Mouse (Mus musculus) megakaryocyte progenitor cell, adult 5-6 weeks (primary cell): ENCODE measurements around the gene Dydc1. TPM values are rescaled to one million over a fixed set of nuclear protein-coding genes. Genes with fewer than 3 reads are reported as not detected.
A peak's percentile ranks its signal among the peaks of the same experiment; 100 is the strongest.

Source experiments
- ATAC-seq: replicated peaks from 2 replicates; pipeline ENCODE4 v1.8.0; 2016; ENCODE audit warnings: mild to moderate bottlenecking, moderate TSS enrichment, inconsistent platforms; ENCODE audit not compliant: poor library complexity
- total RNA-seq, 2 experiments: library from RNA; stranded (forward) in 1 of 2; stranded (reverse) in 1 of 2; fragments of 157-497, 149-512 nt in 1 of 2; fragments of 200-1000 nt in 1 of 2; gene quantifications; 2 replicates each; pipeline versions ENCODE4 v1.2.3 to v1.2.4; 2015 to 2017

The Dydc1 gene
- total RNA-seq, 2 experiments from 2014 or later = not detected

DNA sequence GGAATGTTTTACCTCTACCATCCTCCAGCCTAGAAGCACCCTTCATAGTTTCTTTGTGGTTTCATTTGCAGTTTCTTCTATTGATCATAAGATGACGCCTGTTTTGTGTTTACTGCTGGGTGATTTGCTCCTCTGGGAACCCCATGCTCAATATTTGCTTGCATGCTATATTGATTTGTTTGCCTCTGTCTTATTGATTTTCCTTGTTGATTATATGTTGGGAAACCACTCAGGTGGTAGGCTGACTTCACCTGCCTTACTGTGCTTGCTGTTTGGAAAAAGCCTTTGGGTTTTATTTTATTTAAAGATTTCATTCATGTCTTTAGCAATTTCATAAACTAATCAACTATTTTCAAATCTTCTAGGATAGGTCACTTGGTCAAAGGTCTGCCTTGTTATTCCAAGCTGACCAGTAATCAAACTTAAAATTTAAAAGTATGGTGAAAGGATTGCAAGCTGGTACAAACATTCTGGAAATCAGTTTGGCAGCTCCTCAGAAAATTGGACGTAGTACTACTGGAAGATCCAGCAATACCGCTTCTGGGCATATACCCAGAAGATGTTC lies 23.7 kb downstream of the Dydc1 start:
- ATAC-seq = no peak

DNA sequence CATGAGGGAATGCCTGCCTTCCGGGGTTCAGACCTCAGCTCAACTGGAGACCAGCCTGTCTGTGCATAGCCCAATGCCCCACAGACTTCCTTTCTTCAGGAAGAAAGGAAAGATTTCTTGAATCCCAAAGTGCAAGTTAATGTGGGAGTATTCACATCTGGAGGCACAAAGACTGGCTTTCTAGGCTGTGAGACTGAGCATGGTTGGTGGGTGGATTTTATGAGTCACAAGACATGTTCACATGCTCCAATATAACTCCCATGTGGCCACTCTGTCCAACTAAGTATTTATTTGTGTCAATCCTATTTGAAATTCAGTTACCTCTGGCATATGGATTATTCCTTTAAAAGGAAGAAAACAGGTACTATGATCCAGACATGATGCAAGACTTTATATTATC lies 26.0 kb downstream of the Dydc1 start:
- no peak for ATAC-seq

DNA sequence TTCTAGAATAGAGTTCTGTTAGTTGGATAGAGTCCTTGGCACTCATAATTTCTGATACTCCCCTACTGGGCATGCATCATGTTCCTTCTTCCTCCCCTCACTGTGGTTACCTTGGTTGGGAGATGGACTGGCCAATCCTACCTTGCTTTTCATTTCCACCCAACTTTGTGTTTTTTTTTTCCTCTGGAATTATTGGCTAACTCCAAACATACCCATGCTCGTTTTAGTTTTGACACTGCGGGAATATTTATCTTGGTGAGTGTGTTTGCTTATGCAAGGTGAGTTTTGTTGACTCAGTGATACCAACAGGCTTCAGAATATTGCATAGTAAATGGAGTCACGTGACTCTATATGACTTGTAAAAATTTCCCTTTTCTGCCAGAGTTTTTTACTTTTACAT lies 28.0 kb downstream of the Dydc1 start:
- ATAC-seq = no peak

- ATAC-seq = no peak
These were observed 28.5 kb downstream of the Dydc1 start for GRCm38 (mm10) chr14:41101242-41101641.

- ATAC-seq = no peak
These were observed 29.6 kb downstream of the Dydc1 start for GRCm38 (mm10) chr14:41102269-41102668.

GRCm38 (mm10) chr14:41104853-41105444 lies 32.2 kb downstream of the Dydc1 start, which contains the start of gene Mat1a:
Mat1a (plus strand) TSS chr14:41105035.
- no peak for ATAC-seq

- ATAC-seq = no peak
These were observed 38.4 kb downstream of the Dydc1 start for GRCm38 (mm10) chr14:41111031-41111668.

DNA sequence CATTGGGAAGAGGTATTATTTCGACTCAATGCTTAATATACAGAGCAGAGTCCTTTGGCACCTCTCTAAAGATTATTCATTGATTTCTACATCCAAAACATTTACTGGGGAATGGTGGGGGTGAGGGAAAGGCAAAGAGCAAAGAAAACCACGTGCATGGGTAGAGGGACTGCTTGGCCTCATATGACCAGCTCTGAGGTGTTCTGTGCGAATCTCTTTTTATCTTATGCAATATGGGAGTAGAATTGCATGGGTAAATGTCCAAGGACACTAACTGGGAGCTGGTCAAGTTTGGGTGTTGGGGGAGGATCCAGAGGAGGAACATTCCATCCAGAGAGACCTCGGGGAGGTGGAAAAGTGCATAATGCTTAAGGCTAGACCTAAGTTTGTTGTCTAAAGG lies 40.2 kb downstream of the Dydc1 start:
- no peak for ATAC-seq

DNA sequence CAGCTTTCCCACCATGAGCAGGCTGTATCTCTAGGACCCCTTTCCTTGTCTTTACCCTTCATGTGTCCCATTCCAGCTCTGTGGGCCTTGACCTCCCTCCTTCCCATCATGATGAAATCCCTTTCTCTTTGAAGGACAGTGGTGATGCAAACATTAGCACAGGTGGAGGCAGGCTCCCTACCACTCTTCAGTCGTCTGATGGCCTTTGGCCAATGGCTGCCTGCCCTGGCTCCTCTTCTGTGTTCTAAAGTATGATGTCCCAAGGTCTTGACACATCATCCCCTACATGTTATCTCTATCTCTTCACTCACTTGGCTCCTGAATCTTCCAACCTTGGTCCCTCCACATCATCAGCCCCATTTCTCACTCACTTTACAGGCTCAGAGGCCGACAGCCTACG lies 43.6 kb downstream of the Dydc1 start:
- ATAC-seq = no peak

GRCm38 (mm10) chr14:41124683-41125082 lies 52.0 kb downstream of the Dydc1 start:
- ATAC-seq = no peak

GRCm38 (mm10) chr14:41127997-41128396 lies 55.3 kb downstream of the Dydc1 start:
- ATAC-seq = 0 out of 2 replicates have a peak, but pooled peaks have one; percentile 39

DNA sequence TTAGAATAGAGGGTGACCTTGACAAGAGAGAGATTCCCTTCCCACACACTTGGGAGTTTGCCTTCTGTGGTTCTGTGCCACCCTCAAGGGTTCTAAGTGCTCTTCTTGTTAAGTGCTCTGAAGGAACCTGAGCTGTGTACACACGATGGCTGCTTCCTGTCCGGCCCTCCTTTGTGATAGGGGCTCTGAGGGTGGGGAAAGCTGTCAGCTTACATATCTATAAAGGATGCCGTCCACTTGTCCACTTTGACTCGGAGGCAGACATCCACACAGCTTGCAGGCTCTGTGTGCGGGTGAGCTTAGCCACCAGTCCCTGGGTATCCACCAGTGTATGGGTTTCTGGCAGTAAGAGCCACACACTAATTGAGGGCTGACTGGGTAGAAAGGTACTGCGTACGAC lies 58.8 kb downstream of the Dydc1 start, which contains the start of gene Sftpa1:
Gene Sftpa1, plus strand, starts transcription at position 243 of the 400 bp plus-strand sequence.
- no peak for ATAC-seq

GRCm38 (mm10) chr14:41137006-41137405 lies 64.3 kb downstream of the Dydc1 start:
- no peak for ATAC-seq

DNA sequence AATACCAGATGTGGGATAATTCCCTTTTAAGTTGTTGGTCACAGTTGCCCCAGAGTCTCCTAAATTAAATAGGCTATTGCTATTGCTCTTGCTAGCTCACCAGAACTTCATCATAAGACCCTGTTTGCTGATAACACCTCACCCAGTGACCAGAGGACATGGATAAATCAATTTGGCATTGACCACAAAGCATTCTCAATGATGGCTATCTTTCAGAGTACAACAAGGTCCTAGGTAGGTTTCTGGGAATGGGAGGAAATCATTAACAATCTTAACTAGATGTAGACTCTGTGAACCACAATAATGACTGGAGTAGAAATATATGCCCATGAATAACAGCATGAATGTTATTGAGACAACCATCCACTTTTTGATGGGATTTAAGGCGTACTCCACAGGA lies 68.0 kb downstream of the Dydc1 start:
- no peak for ATAC-seq

Other genes starting within 250 kb of the Dydc1 start
- gene Sh2d4b, start 179.6 kb upstream of the Dydc1 start, total RNA-seq (2015) = 0.17 TPM in 1 of 2 replicates, not detected in the other
- gene Sh2d4b, start 179.6 kb upstream of the Dydc1 start, total RNA-seq (2017) = not detected in 2 replicates
- 30.7 and 36.6 TPM in 2 replicates for gene Tspan14, start 106.1 kb upstream of the Dydc1 start, total RNA-seq (2015)
- 35.6 and 42.0 TPM in 2 replicates for gene Tspan14, start 106.1 kb upstream of the Dydc1 start, total RNA-seq (2017)
- 10.8 and 20.4 TPM in 2 replicates for gene Fam213a, start 59.1 kb upstream of the Dydc1 start, total RNA-seq (2015)
- gene Fam213a, start 59.1 kb upstream of the Dydc1 start, total RNA-seq (2017) = 8.7 and 15.3 TPM in 2 replicates
- gene Dydc2, start 3.7 kb upstream of the Dydc1 start, total RNA-seq (2015) = not detected in 2 replicates
- not detected in 2 replicates for gene Dydc2, start 3.7 kb upstream of the Dydc1 start, total RNA-seq (2017)
- gene Mat1a, start 32.1 kb downstream of the Dydc1 start, total RNA-seq (2015) = not detected in 2 replicates
- not detected in 2 replicates for gene Mat1a, start 32.1 kb downstream of the Dydc1 start, total RNA-seq (2017)
- not detected in 2 replicates for gene Sftpa1, start 58.9 kb downstream of the Dydc1 start, total RNA-seq (2015)
- gene Sftpa1, start 58.9 kb downstream of the Dydc1 start, total RNA-seq (2017) = not detected in 2 replicates
- not detected in 2 replicates for gene Mbl1, start 78.5 kb downstream of the Dydc1 start, total RNA-seq (2015)
- not detected in 2 replicates for gene Mbl1, start 78.5 kb downstream of the Dydc1 start, total RNA-seq (2017)
- not detected in 2 replicates for gene Sftpd, start 112.2 kb downstream of the Dydc1 start, total RNA-seq (2015)
- gene Sftpd, start 112.2 kb downstream of the Dydc1 start, total RNA-seq (2017) = not detected in 2 replicates
- gene Gm2832, start 205.9 kb downstream of the Dydc1 start, total RNA-seq (2015) = not detected in 2 replicates
- not detected in 2 replicates for gene Gm2832, start 205.9 kb downstream of the Dydc1 start, total RNA-seq (2017)